Mouse (Mus musculus) common myeloid progenitor, adult 5-6 weeks (primary cell): ENCODE data around the gene Tsnaxip1. TPM values are rescaled to one million over a fixed set of nuclear protein-coding genes. Genes with fewer than 3 reads are reported as not detected.
"Not testable (repeated sequence)": the region's sequence is repeated elsewhere in the genome, so short reads cannot be mapped to it uniquely, and the experiment has no call there.

Experiments used
- ATAC-seq: replicated peaks from 2 replicates; pipeline ENCODE4 v1.8.0; 2016; ENCODE audit warnings: low read depth, mild to moderate bottlenecking, moderate TSS enrichment, inconsistent platforms; ENCODE audit not compliant: poor library complexity, severe bottlenecking
- total RNA-seq: library from RNA; stranded (forward); fragments of 200-1000, 187-1606 nt; gene quantifications from 2 replicates; pipeline ENCODE4 v1.2.3, GENCODE M21; 2017

The Tsnaxip1 gene
- total RNA-seq, 1 experiment from 2014 or later = not detected

- no peak for ATAC-seq
Observed at GRCm38 (mm10) chr8:105811543-105811942, 16.0 kb upstream of the Tsnaxip1 start.

- ATAC-seq = no peak
Observed at GRCm38 (mm10) chr8:105812511-105812910, 15.0 kb upstream of the Tsnaxip1 start.

- ATAC-seq = no peak
Observed at GRCm38 (mm10) chr8:105813241-105813640, 14.3 kb upstream of the Tsnaxip1 start.

- no peak for ATAC-seq
Observed at GRCm38 (mm10) chr8:105819659-105820058, 7.9 kb upstream of the Tsnaxip1 start.

GRCm38 (mm10) chr8:105820925-105821324 lies 6.6 kb upstream of the Tsnaxip1 start:
- peak; percentile 96 for ATAC-seq

- ATAC-seq = no peak
Observed at GRCm38 (mm10) chr8:105825506-105825905, 2.0 kb upstream of the Tsnaxip1 start.

GRCm38 (mm10) chr8:105826379-105826778 lies 1.2 kb upstream of the Tsnaxip1 start:
- no peak for ATAC-seq

- not testable (repeated sequence) for ATAC-seq
Observed at GRCm38 (mm10) chr8:105833740-105834139, 6.2 kb downstream of the Tsnaxip1 start.

GRCm38 (mm10) chr8:105835318-105835717 lies 7.8 kb downstream of the Tsnaxip1 start:
- peak; percentile 96 for ATAC-seq

GRCm38 (mm10) chr8:105836991-105837390 lies 9.5 kb downstream of the Tsnaxip1 start:
- ATAC-seq = no peak

- ATAC-seq = no peak
Observed at GRCm38 (mm10) chr8:105839209-105839608, 11.7 kb downstream of the Tsnaxip1 start.

GRCm38 (mm10) chr8:105846678-105847077 lies 19.1 kb downstream of the Tsnaxip1 start:
- ATAC-seq = peak; percentile 65

GRCm38 (mm10) chr8:105850014-105850413 lies 22.5 kb downstream of the Tsnaxip1 start:
- no peak for ATAC-seq

GRCm38 (mm10) chr8:105850611-105851010 lies 23.1 kb downstream of the Tsnaxip1 start:
- no peak for ATAC-seq

GRCm38 (mm10) chr8:105851651-105852143 lies 24.2 kb downstream of the Tsnaxip1 start:
- peak; percentile 82 for ATAC-seq

- no peak for ATAC-seq
Observed at GRCm38 (mm10) chr8:105852146-105852729, 24.7 kb downstream of the Tsnaxip1 start.

GRCm38 (mm10) chr8:105853178-105853577 lies 25.6 kb downstream of the Tsnaxip1 start, which contains the start of gene Cenpt:
Gene Cenpt (minus strand): TSS chr8:105853278.
- ATAC-seq = no peak

GRCm38 (mm10) chr8:105854303-105854702 lies 26.8 kb downstream of the Tsnaxip1 start:
- no peak for ATAC-seq

- peak; percentile 64 for ATAC-seq
Observed at GRCm38 (mm10) chr8:105854715-105855216, 27.2 kb downstream of the Tsnaxip1 start, which contains the start of gene Thap11. Gene Thap11 (plus strand): TSS chr8:105855132.

GRCm38 (mm10) chr8:105855248-105856167 lies 28.0 kb downstream of the Tsnaxip1 start:
- ATAC-seq = no peak
